Mouse (Mus musculus): ENCODE measurements around the gene Syde1.

GRCm38 (mm10) chr10:78630194-78630593 lies 38.4 kb upstream of the Syde1 start:
- TF ChIP-seq CTCF (IDR thresholded peaks at IDR 0.05; ENCODE audit: low read depth) (no peak), EP300 (IDR thresholded peaks at IDR 0.05; ENCODE audit: low read depth) (no peak)
